Mouse (Mus musculus): ENCODE measurements around the gene Gm10762. TPM values are rescaled to one million over a fixed set of nuclear protein-coding genes. Genes with fewer than 3 reads are reported as not detected.
A peak's percentile ranks its signal among the peaks of the same experiment; 100 is the strongest.

The Gm10762 gene
- polyA plus RNA-seq, 1 experiment from 2014 or later = 14.9 TPM

GRCm38 (mm10) chr2:128966641-128967580, 614 bp downstream of the Gm10762 start, which contains the start of gene Zc3h6:
Gene Zc3h6, plus strand, starts transcription at chr2:128967402.
- no peaks in the 10 kb centered on the region for H3K27me3 ChIP-seq (replicated peaks; ENCODE audit: control insufficient read depth, insufficient read depth, low read length)
- no peaks in the 10 kb centered on the region for H3K9me3 ChIP-seq (ENCODE audit: control insufficient read depth, low read length)
- ATAC-seq (replicated peaks; ENCODE audit: low FRiP score, low TSS enrichment, low read depth) (peak; percentile 98), DNase-seq (ENCODE audit: low spot score) (peak; percentile 100)
- H3K4me2 ChIP-seq (ENCODE audit: low read length) = peak within 1 kb of the TSS; percentile 60
- peaks cover 7% of the 10 kb centered on the region for H3K4me1 ChIP-seq (replicated peaks; ENCODE audit: control insufficient read depth, insufficient read depth, low read length)
- H3K9ac ChIP-seq (ENCODE audit: low read length) = peak within 1 kb of the TSS; percentile 99
- 1% methylated on average over 65 of the region's 65 CpGs for WGBS
- no peaks in the 10 kb centered on the region for H3K36me3 ChIP-seq (ENCODE audit: control insufficient read depth, insufficient read depth, low read length)
- H3K27ac ChIP-seq (ENCODE audit: low read depth) = peak within 1 kb of the TSS; percentile 100
- H3K4me3 ChIP-seq (ENCODE audit: low read depth, low read length) = peak within 1 kb of the TSS; percentile 81

GRCm38 (mm10) chr2:128966236-128966635, 1.3 kb downstream of the Gm10762 start:
- no peak for ATAC-seq (replicated peaks; ENCODE audit: low FRiP score, low TSS enrichment, low read depth)
- Histone ChIP-seq H3K4me3 (ENCODE audit: low read depth, low read length) (peak overlapping the region; percentile 81), H3K27me3 (replicated peaks; ENCODE audit: control insufficient read depth, insufficient read depth, low read length) (no peaks in the 10 kb centered on the region), H3K36me3 (ENCODE audit: control insufficient read depth, insufficient read depth, low read length) (no peaks in the 10 kb centered on the region), H3K4me1 (replicated peaks; ENCODE audit: control insufficient read depth, insufficient read depth, low read length) (peaks cover 7% of the 10 kb centered on the region), H3K9me3 (ENCODE audit: control insufficient read depth, low read length) (no peaks in the 10 kb centered on the region), H3K4me2 (ENCODE audit: low read length) (peak overlapping the region; percentile 60), H3K9ac (ENCODE audit: low read length) (peak overlapping the region; percentile 99), H3K27ac (ENCODE audit: low read depth) (peak overlapping the region; percentile 100; the same call in 1 of the 2 replicates)
- WGBS = 14% methylated on average over 6 of the region's 6 CpGs
- DNase-seq (ENCODE audit: low spot score) = no peak

- ATAC-seq (replicated peaks; ENCODE audit: low FRiP score, low TSS enrichment, low read depth) (no peak), DNase-seq (ENCODE audit: low spot score) (no peak)
- Histone ChIP-seq H3K4me2 (ENCODE audit: low read length) (peak overlapping the region; percentile 60), H3K4me3 (ENCODE audit: low read depth, low read length) (no peak overlapping the region), H3K27me3 (replicated peaks; ENCODE audit: control insufficient read depth, insufficient read depth, low read length) (no peaks in the 10 kb centered on the region), H3K4me1 (replicated peaks; ENCODE audit: control insufficient read depth, insufficient read depth, low read length) (peaks cover 7% of the 10 kb centered on the region), H3K27ac (ENCODE audit: low read depth) (peak overlapping the region; percentile 100), H3K9me3 (ENCODE audit: control insufficient read depth, low read length) (no peaks in the 10 kb centered on the region), H3K9ac (ENCODE audit: low read length) (no peak overlapping the region; the same call in 1 of the 2 replicates), H3K36me3 (ENCODE audit: control insufficient read depth, insufficient read depth, low read length) (no peaks in the 10 kb centered on the region)
- 59% methylated on average over 5 of the region's 5 CpGs for WGBS
Measured at GRCm38 (mm10) chr2:128965505-128966105, 1.9 kb downstream of the Gm10762 start.

- no peaks in the 10 kb centered on the region for H3K9me3 ChIP-seq (ENCODE audit: control insufficient read depth, low read length)
- no peak overlapping the region for H3K4me2 ChIP-seq (ENCODE audit: low read length)
- H3K36me3 ChIP-seq (ENCODE audit: control insufficient read depth, insufficient read depth, low read length) = no peaks in the 10 kb centered on the region
- no peak overlapping the region for H3K27ac ChIP-seq (ENCODE audit: low read depth)
- ATAC-seq (replicated peaks; ENCODE audit: low FRiP score, low TSS enrichment, low read depth) = no peak
- no peak for DNase-seq (ENCODE audit: low spot score)
- H3K9ac ChIP-seq (ENCODE audit: low read length) = no peak overlapping the region
- no peak overlapping the region for H3K4me3 ChIP-seq (ENCODE audit: low read depth, low read length)
- no peaks in the 10 kb centered on the region for H3K4me1 ChIP-seq (replicated peaks; ENCODE audit: control insufficient read depth, insufficient read depth, low read length)
- no peaks in the 10 kb centered on the region for H3K27me3 ChIP-seq (replicated peaks; ENCODE audit: control insufficient read depth, insufficient read depth, low read length)
Measured at GRCm38 (mm10) chr2:128954186-128954585, 13.3 kb downstream of the Gm10762 start.

GRCm38 (mm10) chr2:128947962-128948588, 19.4 kb downstream of the Gm10762 start:
- Histone ChIP-seq H3K4me2 (ENCODE audit: low read length) (no peak overlapping the region), H3K27me3 (replicated peaks; ENCODE audit: control insufficient read depth, insufficient read depth, low read length) (no peaks in the 10 kb centered on the region), H3K4me1 (replicated peaks; ENCODE audit: control insufficient read depth, insufficient read depth, low read length) (no peaks in the 10 kb centered on the region; the same call in 1 of the 2 replicates), H3K9me3 (ENCODE audit: control insufficient read depth, low read length) (no peaks in the 10 kb centered on the region), H3K27ac (ENCODE audit: low read depth) (no peak overlapping the region), H3K4me3 (ENCODE audit: low read depth, low read length) (no peak overlapping the region), H3K36me3 (ENCODE audit: control insufficient read depth, insufficient read depth, low read length) (no peaks in the 10 kb centered on the region), H3K9ac (ENCODE audit: low read length) (no peak overlapping the region)
- 35% methylated on average over 6 of the region's 6 CpGs for WGBS
- ATAC-seq (replicated peaks; ENCODE audit: low FRiP score, low TSS enrichment, low read depth) (no peak), DNase-seq (ENCODE audit: low spot score) (peak; percentile 52)

GRCm38 (mm10) chr2:128943538-128944528, 23.7 kb downstream of the Gm10762 start, which contains the start of gene Zc3h8:
Gene Zc3h8, minus strand, starts transcription at chr2:128944077.
- ATAC-seq (replicated peaks; ENCODE audit: low FRiP score, low TSS enrichment, low read depth) = peak; percentile 95
- H3K9me3 ChIP-seq (ENCODE audit: control insufficient read depth, low read length) = no peaks in the 10 kb centered on the region
- DNase-seq (ENCODE audit: low spot score) = peak; percentile 98
- no peaks in the 10 kb centered on the region for H3K27me3 ChIP-seq (replicated peaks; ENCODE audit: control insufficient read depth, insufficient read depth, low read length)
- peak within 1 kb of the TSS; percentile 71 for H3K9ac ChIP-seq (ENCODE audit: low read length)
- H3K4me3 ChIP-seq (ENCODE audit: low read depth, low read length) = peak within 1 kb of the TSS; percentile 79
- H3K4me2 ChIP-seq (ENCODE audit: low read length) = peak within 1 kb of the TSS; percentile 75
- 2% methylated on average over 65 of the region's 65 CpGs for WGBS
- H3K27ac ChIP-seq (ENCODE audit: low read depth) = peak within 1 kb of the TSS; percentile 83
- H3K4me1 ChIP-seq (replicated peaks; ENCODE audit: control insufficient read depth, insufficient read depth, low read length) = no peaks in the 10 kb centered on the region; the same call in 1 of the 2 replicates
- peaks cover 5% of the 10 kb centered on the region for H3K36me3 ChIP-seq (ENCODE audit: control insufficient read depth, insufficient read depth, low read length)

GRCm38 (mm10) chr2:128936256-128936655, 31.3 kb downstream of the Gm10762 start:
- H3K9me3 ChIP-seq (ENCODE audit: control insufficient read depth, low read length) = no peaks in the 10 kb centered on the region
- H3K27me3 ChIP-seq (replicated peaks; ENCODE audit: control insufficient read depth, insufficient read depth, low read length) = no peaks in the 10 kb centered on the region
- no peak overlapping the region for H3K4me2 ChIP-seq (ENCODE audit: low read length)
- no peak for DNase-seq (ENCODE audit: low spot score)
- H3K4me3 ChIP-seq (ENCODE audit: low read depth, low read length) = no peak overlapping the region
- no peak overlapping the region for H3K27ac ChIP-seq (ENCODE audit: low read depth)
- no peak overlapping the region for H3K9ac ChIP-seq (ENCODE audit: low read length)
- H3K36me3 ChIP-seq (ENCODE audit: control insufficient read depth, insufficient read depth, low read length) = peaks cover 37% of the 10 kb centered on the region
- no peaks in the 10 kb centered on the region for H3K4me1 ChIP-seq (replicated peaks; ENCODE audit: control insufficient read depth, insufficient read depth, low read length)
- ATAC-seq (replicated peaks; ENCODE audit: low FRiP score, low TSS enrichment, low read depth) = no peak
- WGBS = 90% methylated on average over 3 of the region's 3 CpGs
